Comparison of ENCODE assay signal across 8 mouse cellular contexts in the genomic region with DNA sequence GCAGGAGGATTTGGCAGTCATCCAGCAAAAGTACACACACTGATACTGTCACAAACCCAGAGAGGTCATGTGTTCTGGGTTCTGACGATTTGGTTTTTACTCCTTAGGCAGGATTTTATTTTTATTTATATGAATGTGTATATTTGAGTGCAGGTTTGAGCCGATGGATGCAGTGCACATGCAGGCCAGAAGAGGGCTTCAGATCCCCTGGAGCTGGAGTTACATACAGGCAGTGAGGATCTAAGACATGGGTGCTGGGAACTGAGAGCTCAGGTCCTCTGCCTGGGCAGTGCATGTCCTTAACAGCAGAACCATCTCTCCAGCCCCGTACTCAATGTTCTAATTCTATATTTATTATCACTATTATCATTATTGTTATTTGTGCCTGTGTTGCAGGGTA.
A peak's percentile ranks its signal among the peaks of the same experiment; 100 is the strongest.
DNase-seq lines count a peak whose midpoint lies in the region; ATAC-seq and TF ChIP-seq lines count a peak whose summit lies in the region.

No protein-coding gene starts in this region.

- H3K27ac ChIP-seq in hindbrain, postnatal 0 days = no peak overlapping the region
- H3K27ac ChIP-seq in hindbrain, embryonic 16.5 days (ENCODE audit: low read depth, low read length) = no peak overlapping the region
- no peak overlapping the region for H3K27ac ChIP-seq in neural tube, embryonic 15.5 days (replicated peaks)
- no peak overlapping the region for H3K27ac ChIP-seq in small intestine, adult 2 months (ENCODE audit: insufficient read depth, low read depth, low read length)

- peak; percentile 50 for TF ChIP-seq CTCF in hindbrain, postnatal 0 days (IDR thresholded peaks at IDR 0.05; ENCODE audit: low read depth)
- TF ChIP-seq CTCF in small intestine, adult 2 months (IDR thresholded peaks at IDR 0.05; ENCODE audit: extremely low read depth, insufficient read length, insufficient replicate concordance, low read depth, low read length) = peak; percentile 38; the same call in 1 of the 2 replicates

- no peaks in the 10 kb centered on the region for H3K4me1 ChIP-seq in hindbrain, postnatal 0 days (ENCODE audit: insufficient read depth, low read length)
- H3K4me1 ChIP-seq in hindbrain, embryonic 16.5 days (ENCODE audit: control insufficient read depth, insufficient read depth, low read depth, low read length) = no peaks in the 10 kb centered on the region
- H3K4me1 ChIP-seq in neural tube, embryonic 15.5 days = no peaks in the 10 kb centered on the region
- H3K4me1 ChIP-seq in small intestine, adult 2 months (ENCODE audit: control insufficient read depth, insufficient read depth, insufficient read length, low read length) = no peaks in the 10 kb centered on the region

- H3K4me3 ChIP-seq in hindbrain, postnatal 0 days (ENCODE audit: low read length) = no peak overlapping the region
- H3K4me3 ChIP-seq in hindbrain, embryonic 16.5 days (ENCODE audit: low read length) = no peak overlapping the region
- no peak overlapping the region for H3K4me3 ChIP-seq in neural tube, embryonic 15.5 days (replicated peaks)
- H3K4me3 ChIP-seq in small intestine, adult 2 months (ENCODE audit: low read depth, low read length) = no peak overlapping the region

- H3K36me3 ChIP-seq in hindbrain, postnatal 0 days (ENCODE audit: insufficient read depth, low read length) = no peaks in the 10 kb centered on the region; the same call in 1 of the 2 replicates
- no peaks in the 10 kb centered on the region for H3K36me3 ChIP-seq in hindbrain, embryonic 16.5 days (ENCODE audit: control insufficient read depth, insufficient read depth, low read length)
- no peaks in the 10 kb centered on the region for H3K36me3 ChIP-seq in neural tube, embryonic 15.5 days
- H3K36me3 ChIP-seq in small intestine, adult 2 months (ENCODE audit: control insufficient read depth, insufficient read depth, low read length) = no peaks in the 10 kb centered on the region

- peak; percentile 18 to 33 for DNase-seq in cerebellum, adult 18-20 months
- no peak for DNase-seq in cerebellum, adult 9-10 months
- DNase-seq in hindbrain, postnatal 0 days (ENCODE audit: low spot score) = no peak
- DNase-seq in neural tube, embryonic 10.5 days (ENCODE audit: extremely low spot score, low spot score) = peak; percentile 18
- DNase-seq in MN1 (ENCODE audit: low spot score) = no peak

- 70% methylated on average over 3 of the region's 3 CpGs for WGBS in hindbrain, postnatal 0 days
- WGBS in hindbrain, embryonic 16.5 days = 74% methylated on average over 3 of the region's 3 CpGs
- WGBS in neural tube, embryonic 15.5 days = 68% methylated on average over 3 of the region's 3 CpGs
- 67% methylated on average over 3 of the region's 3 CpGs for WGBS in small intestine, adult 2 months

- no peaks in the 10 kb centered on the region for H3K27me3 ChIP-seq in hindbrain, postnatal 0 days (ENCODE audit: insufficient read depth, low read length)
- H3K27me3 ChIP-seq in hindbrain, embryonic 16.5 days (replicated peaks; ENCODE audit: control insufficient read depth, insufficient read depth, low read length) = no peaks in the 10 kb centered on the region
- no peaks in the 10 kb centered on the region for H3K27me3 ChIP-seq in neural tube, embryonic 15.5 days (replicated peaks)
- no peaks in the 10 kb centered on the region for H3K27me3 ChIP-seq in small intestine, adult 2 months (ENCODE audit: control insufficient read depth, insufficient read depth, low read length)

- H3K4me2 ChIP-seq in hindbrain, postnatal 0 days (ENCODE audit: low read depth, low read length) = no peak overlapping the region
- H3K4me2 ChIP-seq in hindbrain, embryonic 16.5 days (ENCODE audit: low read length) = no peak overlapping the region
- no peak overlapping the region for H3K4me2 ChIP-seq in neural tube, embryonic 15.5 days

- H3K9me3 ChIP-seq in hindbrain, postnatal 0 days (ENCODE audit: low read length) = no peaks in the 10 kb centered on the region
- no peaks in the 10 kb centered on the region for H3K9me3 ChIP-seq in hindbrain, embryonic 16.5 days (ENCODE audit: control insufficient read depth, low read length)
- no peaks in the 10 kb centered on the region for H3K9me3 ChIP-seq in neural tube, embryonic 15.5 days (replicated peaks)

- no peak overlapping the region for H3K9ac ChIP-seq in hindbrain, postnatal 0 days (replicated peaks; ENCODE audit: low read length)
- no peak overlapping the region for H3K9ac ChIP-seq in hindbrain, embryonic 16.5 days (ENCODE audit: low read depth, low read length)
- no peak overlapping the region for H3K9ac ChIP-seq in neural tube, embryonic 15.5 days (replicated peaks)

- ATAC-seq in hindbrain, postnatal 0 days = no peak
- no peak for ATAC-seq in hindbrain, embryonic 16.5 days
- no peak for ATAC-seq in neural tube, embryonic 15.5 days (ENCODE audit: low FRiP score)

- TF ChIP-seq POLR2A in small intestine, adult 2 months (IDR thresholded peaks at IDR 0.05; ENCODE audit: low read depth, low read length) = no peak

Comparison
In these comparisons a context has a peak if more than half of its experiments do, and no peak if none do; other contexts are left out.
1. DNase-seq: peak in cerebellum, adult 18-20 months (2 of 2) and neural tube, embryonic 10.5 days (single experiment); none in cerebellum, adult 9-10 months (single experiment), hindbrain, postnatal 0 days (single experiment) and MN1 (single experiment).